Mouse (Mus musculus): ENCODE data around the gene Nid1.
A peak's percentile ranks its signal among the peaks of the same experiment; 100 is the strongest.
"Not testable (repeated sequence)": the region's sequence is repeated elsewhere in the genome, so short reads cannot be mapped to it uniquely, and the experiment has no call there.

The Nid1 gene

GRCm38 (mm10) chr13:13437460-13438015, at the start of gene Nid1:
Gene Nid1, plus strand, starts transcription at chr13:13437551.
- peak; percentile 20 for DNase-seq

- DNase-seq, result peak; percentile 70
These were observed 43.9 kb upstream of the Nid1 start, which contains the start of gene Gpr137b for GRCm38 (mm10) chr13:13393228-13394095. Gene Gpr137b, minus strand, starts transcription at chr13:13394014.

GRCm38 (mm10) chr13:13394096-13394395, 43.3 kb upstream of the Nid1 start:
- DNase-seq, result peak; percentile 60

- not testable (repeated sequence) for DNase-seq
These were observed 36.5 kb upstream of the Nid1 start for GRCm38 (mm10) chr13:13400851-13401250.

GRCm38 (mm10) chr13:13402818-13403217, 34.5 kb upstream of the Nid1 start:
- not testable (repeated sequence) for DNase-seq

GRCm38 (mm10) chr13:13403366-13403765, 34.0 kb upstream of the Nid1 start:
- DNase-seq, result not testable (repeated sequence)

GRCm38 (mm10) chr13:13403839-13404238, 33.5 kb upstream of the Nid1 start:
- DNase-seq, result not testable (repeated sequence)

GRCm38 (mm10) chr13:13404517-13405155, 32.7 kb upstream of the Nid1 start:
- not testable (repeated sequence) for DNase-seq

- DNase-seq, result not testable (repeated sequence)
These were observed 31.8 kb upstream of the Nid1 start for GRCm38 (mm10) chr13:13405511-13405910.

GRCm38 (mm10) chr13:13414206-13414605, 23.1 kb upstream of the Nid1 start:
- peak; percentile 64 for DNase-seq

- DNase-seq, result peak; percentile 65
These were observed 22.0 kb upstream of the Nid1 start for GRCm38 (mm10) chr13:13415120-13416006.

GRCm38 (mm10) chr13:13416007-13416337, 21.4 kb upstream of the Nid1 start:
- DNase-seq, result not testable (repeated sequence)

GRCm38 (mm10) chr13:13418859-13419258, 18.5 kb upstream of the Nid1 start:
- not testable (repeated sequence) for DNase-seq

- not testable (repeated sequence) for DNase-seq
These were observed 14.1 kb upstream of the Nid1 start for GRCm38 (mm10) chr13:13423301-13423700.

- peak; percentile 40 for DNase-seq
These were observed 1.2 kb upstream of the Nid1 start for GRCm38 (mm10) chr13:13436161-13436560.

GRCm38 (mm10) chr13:13438112-13438953, 982 bp downstream of the Nid1 start:
- peak; percentile 33 for DNase-seq

- not testable (repeated sequence) for DNase-seq
These were observed 8.2 kb downstream of the Nid1 start for GRCm38 (mm10) chr13:13445601-13446000.

- DNase-seq, result not testable (repeated sequence)
These were observed 9.5 kb downstream of the Nid1 start for GRCm38 (mm10) chr13:13446711-13447443.

GRCm38 (mm10) chr13:13449981-13450380, 12.6 kb downstream of the Nid1 start:
- not testable (repeated sequence) for DNase-seq

- DNase-seq, result not testable (repeated sequence)
These were observed 13.6 kb downstream of the Nid1 start for GRCm38 (mm10) chr13:13450931-13451330.

GRCm38 (mm10) chr13:13453332-13453731, 16.0 kb downstream of the Nid1 start:
- not testable (repeated sequence) for DNase-seq

Data from kidney, adult 18-20 months (tissue).